Mouse (Mus musculus): Measurements from ENCODE around the gene Ankzf1. TPM values are rescaled to one million over a fixed set of nuclear protein-coding genes. Genes with fewer than 3 reads are reported as not detected.
"Not testable (repeated sequence)": the region's sequence is repeated elsewhere in the genome, so short reads cannot be mapped to it uniquely, and the experiment has no call there.

The Ankzf1 gene
- polyA plus RNA-seq, 1 experiment from 2014 or later: 24.9 TPM

- H3K4me2 ChIP-seq: no peak overlapping the region
- no peak for ATAC-seq (ENCODE audit: low FRiP score)
- H3K27ac ChIP-seq (replicated peaks): no peak overlapping the region
- H3K9me3 ChIP-seq (replicated peaks): no peaks in the 10 kb centered on the region
- 84% methylated on average over 4 of the region's 4 CpGs for WGBS
- no peaks in the 10 kb centered on the region for H3K36me3 ChIP-seq
- peaks cover 10% of the 10 kb centered on the region; the same call in 1 of the 2 replicates for H3K27me3 ChIP-seq (replicated peaks)
- no peak overlapping the region for H3K4me3 ChIP-seq (replicated peaks)
- peaks cover 17% of the 10 kb centered on the region for H3K4me1 ChIP-seq
- H3K9ac ChIP-seq (replicated peaks): no peak overlapping the region
Observed at GRCm38 (mm10) chr1:75231224-75231623, 39.3 kb downstream of the Ankzf1 start.

- H3K9ac ChIP-seq (replicated peaks): no peak within 1 kb of the TSS
- ATAC-seq (ENCODE audit: low FRiP score): no peak
- no peaks in the 10 kb centered on the region for H3K9me3 ChIP-seq (replicated peaks)
- H3K4me3 ChIP-seq (replicated peaks): no peak within 1 kb of the TSS
- 76% methylated on average over 5 of the region's 5 CpGs for WGBS
- H3K27ac ChIP-seq (replicated peaks): no peak within 1 kb of the TSS
- no peak within 1 kb of the TSS for H3K4me2 ChIP-seq
- H3K36me3 ChIP-seq: no peaks in the 10 kb centered on the region
- H3K4me1 ChIP-seq: peaks cover 18% of the 10 kb centered on the region
- H3K27me3 ChIP-seq (replicated peaks): peaks cover 7% of the 10 kb centered on the region; the same call in 1 of the 2 replicates
Observed at GRCm38 (mm10) chr1:75231664-75232152, 39.8 kb downstream of the Ankzf1 start, which contains the start of gene A630095N17Rik. Gene A630095N17Rik (minus strand): TSS chr1:75232102.

GRCm38 (mm10) chr1:75232489-75232888 lies 40.5 kb downstream of the Ankzf1 start:
- H3K9ac ChIP-seq (replicated peaks); ATAC-seq (ENCODE audit: low FRiP score); H3K27me3 ChIP-seq (replicated peaks); H3K27ac ChIP-seq (replicated peaks); H3K36me3 ChIP-seq; H3K4me2 ChIP-seq; H3K4me3 ChIP-seq (replicated peaks); H3K9me3 ChIP-seq (replicated peaks): not testable (repeated sequence)
- peaks cover 26% of the 10 kb centered on the region for H3K4me1 ChIP-seq
- WGBS: 70% methylated on average over 4 of the region's 4 CpGs

- Histone ChIP-seq H3K4me1 (peaks cover 27% of the 10 kb centered on the region), H3K27me3 (replicated peaks) (0 out of 2 replicates have a peak, but pooled peaks cover 2% of the 10 kb centered on the region), H3K9me3 (replicated peaks) (no peaks in the 10 kb centered on the region), H3K36me3 (peaks cover 2% of the 10 kb centered on the region), H3K4me2 (peak overlapping the region; percentile 22; the same call in 1 of the 2 replicates), H3K4me3 (replicated peaks) (no peak overlapping the region), H3K9ac (replicated peaks) (no peak overlapping the region), H3K27ac (replicated peaks) (no peak overlapping the region)
- under 1% methylated on average over 8 of the region's 8 CpGs for WGBS
- peak; percentile 51; the same call in 1 of the 2 replicates for ATAC-seq (ENCODE audit: low FRiP score)
Observed at GRCm38 (mm10) chr1:75234606-75235005, 42.7 kb downstream of the Ankzf1 start.

- Histone ChIP-seq H3K9ac (replicated peaks) (peak within 1 kb of the TSS; percentile 83), H3K27ac (replicated peaks) (peak within 1 kb of the TSS; percentile 92), H3K4me3 (replicated peaks) (peak within 1 kb of the TSS; percentile 80), H3K27me3 (replicated peaks) (no peaks in the 10 kb centered on the region), H3K36me3 (peaks cover 17% of the 10 kb centered on the region), H3K4me2 (peak within 1 kb of the TSS; percentile 78), H3K9me3 (replicated peaks) (no peaks in the 10 kb centered on the region), H3K4me1 (peaks cover 27% of the 10 kb centered on the region)
- ATAC-seq (ENCODE audit: low FRiP score): peak; percentile 89
- under 1% methylated on average over 63 of the region's 64 CpGs for WGBS
Observed at GRCm38 (mm10) chr1:75236117-75237050, 44.4 kb downstream of the Ankzf1 start, which contains the start of gene Dnajb2. Gene Dnajb2 (plus strand): TSS chr1:75236406.

- H3K4me3 ChIP-seq (replicated peaks): no peak overlapping the region
- no peak overlapping the region for H3K27ac ChIP-seq (replicated peaks)
- H3K27me3 ChIP-seq (replicated peaks): no peaks in the 10 kb centered on the region
- 89% methylated on average over 10 of the region's 10 CpGs for WGBS
- peaks cover 37% of the 10 kb centered on the region for H3K36me3 ChIP-seq
- H3K9ac ChIP-seq (replicated peaks): no peak overlapping the region
- no peak overlapping the region for H3K4me2 ChIP-seq
- H3K9me3 ChIP-seq (replicated peaks): no peaks in the 10 kb centered on the region
- ATAC-seq (ENCODE audit: low FRiP score): no peak
- H3K4me1 ChIP-seq: peaks cover 26% of the 10 kb centered on the region
Observed at GRCm38 (mm10) chr1:75239591-75239990, 47.6 kb downstream of the Ankzf1 start.

- Histone ChIP-seq H3K27me3 (replicated peaks) (no peaks in the 10 kb centered on the region), H3K4me2 (no peak overlapping the region), H3K9ac (replicated peaks) (no peak overlapping the region), H3K9me3 (replicated peaks) (no peaks in the 10 kb centered on the region), H3K4me1 (peaks cover 9% of the 10 kb centered on the region; the same call in 1 of the 2 replicates), H3K27ac (replicated peaks) (no peak overlapping the region), H3K36me3 (peaks cover 37% of the 10 kb centered on the region), H3K4me3 (replicated peaks) (no peak overlapping the region)
- 90% methylated on average over 14 of the region's 14 CpGs for WGBS
- ATAC-seq (ENCODE audit: low FRiP score): no peak
Observed at GRCm38 (mm10) chr1:75243411-75243810, 51.5 kb downstream of the Ankzf1 start.

- Histone ChIP-seq H3K9ac (replicated peaks) (no peak overlapping the region), H3K36me3 (peaks cover 37% of the 10 kb centered on the region), H3K4me3 (replicated peaks) (no peak overlapping the region), H3K4me1 (peaks cover 9% of the 10 kb centered on the region; the same call in 1 of the 2 replicates), H3K9me3 (replicated peaks) (no peaks in the 10 kb centered on the region), H3K27me3 (replicated peaks) (no peaks in the 10 kb centered on the region), H3K27ac (replicated peaks) (no peak overlapping the region), H3K4me2 (no peak overlapping the region)
- ATAC-seq (ENCODE audit: low FRiP score): 0 out of 2 replicates have a peak, but pooled peaks have one; percentile 11
- 90% methylated on average over 12 of the region's 12 CpGs for WGBS
Observed at GRCm38 (mm10) chr1:75244175-75244826, 52.4 kb downstream of the Ankzf1 start.

GRCm38 (mm10) chr1:75244836-75245235 lies 52.9 kb downstream of the Ankzf1 start:
- WGBS: 32% methylated on average over 4 of the region's 4 CpGs
- peaks cover 9% of the 10 kb centered on the region; the same call in 1 of the 2 replicates for H3K4me1 ChIP-seq
- H3K27me3 ChIP-seq (replicated peaks): no peaks in the 10 kb centered on the region
- no peak overlapping the region for H3K4me2 ChIP-seq
- H3K9me3 ChIP-seq (replicated peaks): no peaks in the 10 kb centered on the region
- H3K4me3 ChIP-seq (replicated peaks): no peak overlapping the region
- peak; percentile 77 for ATAC-seq (ENCODE audit: low FRiP score)
- no peak overlapping the region for H3K9ac ChIP-seq (replicated peaks)
- H3K36me3 ChIP-seq: peaks cover 32% of the 10 kb centered on the region
- no peak overlapping the region for H3K27ac ChIP-seq (replicated peaks)

- H3K4me1 ChIP-seq: peaks cover 16% of the 10 kb centered on the region
- no peak for ATAC-seq (ENCODE audit: low FRiP score)
- H3K4me3 ChIP-seq (replicated peaks): no peak overlapping the region
- peaks cover 12% of the 10 kb centered on the region for H3K36me3 ChIP-seq
- H3K9me3 ChIP-seq (replicated peaks): no peaks in the 10 kb centered on the region
- no peak overlapping the region for H3K4me2 ChIP-seq
- WGBS: 84% methylated on average over 16 of the region's 16 CpGs
- H3K27ac ChIP-seq (replicated peaks): no peak overlapping the region
- H3K27me3 ChIP-seq (replicated peaks): no peaks in the 10 kb centered on the region
- H3K9ac ChIP-seq (replicated peaks): no peak overlapping the region
Observed at GRCm38 (mm10) chr1:75247071-75247930, 55.4 kb downstream of the Ankzf1 start.

Data from neural tube, embryonic 15.5 days (tissue).